Mouse (Mus musculus) stomach, embryonic 16.5 days (tissue): Measurements from ENCODE around the gene Tenm3. TPM values are rescaled to one million over a fixed set of nuclear protein-coding genes. Genes with fewer than 3 reads are reported as not detected.

Experiments
- ATAC-seq: fragments of 200-750 bp; cut with Nextera tagmentation; 2 replicates; pipeline ENCODE4 v1.8.0; 2017; ENCODE audit warnings: moderate number of reproducible peaks, moderate TSS enrichment; ENCODE audit not compliant: insufficient read depth, low FRiP score
- H3K27ac ChIP-seq: fragments of 300-500 bp; sonication (generic); 2 replicates; pipeline ENCODE4 v1.5.1; 2014; ENCODE audit warnings: low read length
- H3K27me3 ChIP-seq: fragments of 300-500 bp; sonication (generic); 2 replicates; pipeline ENCODE4 v1.6.1; 2014; ENCODE audit warnings: low read length, control low read depth, mixed read lengths; ENCODE audit not compliant: control insufficient read depth, insufficient read depth
- H3K36me3 ChIP-seq: fragments of 300-500 bp; sonication (generic); 2 replicates; pipeline ENCODE4 v1.6.1; 2014; ENCODE audit warnings: low read length; ENCODE audit not compliant: control insufficient read depth, insufficient read depth
- H3K4me1 ChIP-seq: fragments of 300-500 bp; sonication (generic); 2 replicates; pipeline ENCODE4 v1.6.1; 2014; ENCODE audit warnings: low read length, control low read depth, mixed read lengths; ENCODE audit not compliant: control insufficient read depth, insufficient read depth
- H3K4me2 ChIP-seq: fragments of 300-500 bp; sonication (generic); 2 replicates; pipeline ENCODE4 v1.6.1; 2014; ENCODE audit warnings: low read depth, low read length, mixed read lengths
- H3K4me3 ChIP-seq: fragments of 300-500 bp; sonication (generic); replicated peaks from 2 replicates; pipeline ENCODE4 v1.5.1; 2014; ENCODE audit warnings: mild to moderate bottlenecking, low read length
- H3K9ac ChIP-seq: fragments of 300-500 bp; sonication (generic); 2 replicates; pipeline ENCODE4 v1.6.1; 2014; ENCODE audit warnings: low read length
- H3K9me3 ChIP-seq: fragments of 300-500 bp; sonication (generic); replicated peaks from 2 replicates; pipeline ENCODE4 v1.6.1; 2016; ENCODE audit warnings: low read length, control low read depth; ENCODE audit not compliant: control insufficient read depth
- WGBS: fragments of 180-500 bp; shearing (Covaris S2); extraction: QIAGEN DNeasy Blood & Tissue Kit; methylation state at CpG from one replicate; pipeline ENCODE4 v1.1.7; 2014; 5-methylcytosine and 5-hydroxymethylcytosine counted together
- polyA plus RNA-seq: library from polyadenylated mRNA; unstranded; fragments of >200 nt; fragmentation: Nextera tagmentation; extraction: Ambion mirVana; gene quantifications from 2 replicates; pipeline ENCODE4 v1.2.1, GENCODE M21; 2015

The Tenm3 gene
- polyA plus RNA-seq, 1 experiment from 2014 or later, result 12.5 TPM

DNA sequence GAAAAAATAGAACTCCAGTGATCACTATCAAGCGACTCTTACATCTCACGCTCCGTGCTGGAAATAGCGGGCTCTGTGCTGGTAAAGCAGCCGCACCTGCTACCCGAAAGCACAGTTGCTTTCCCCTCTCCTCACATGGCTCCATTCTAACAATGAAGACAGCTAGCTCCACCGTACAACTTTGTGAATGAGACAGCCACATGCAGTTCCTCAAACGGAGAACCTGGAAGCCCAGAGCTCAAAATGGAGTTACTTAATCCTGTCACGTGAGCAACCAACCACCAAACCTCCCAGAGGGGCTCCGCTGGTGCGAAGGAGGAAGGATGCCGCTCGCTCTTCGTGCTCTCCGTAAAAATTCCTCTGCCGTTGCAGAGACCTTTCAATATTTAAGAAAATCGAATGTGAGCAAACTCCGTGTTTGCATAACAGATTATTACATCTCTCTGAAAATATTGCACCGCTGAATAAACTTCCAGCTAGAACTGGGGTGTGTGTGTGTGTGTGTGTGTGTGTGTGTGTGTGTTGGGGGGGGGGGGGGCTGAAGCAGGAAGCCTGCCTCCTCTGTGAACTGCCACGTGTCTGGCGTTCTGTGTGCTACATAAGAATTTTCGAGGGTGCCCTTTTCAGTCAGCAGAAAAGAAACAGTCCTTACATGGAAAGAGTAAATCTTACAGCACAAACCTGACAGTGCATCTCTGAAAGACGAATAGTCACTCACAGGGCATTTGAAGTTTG, 103.4 kb downstream of the Tenm3 start:
- Histone ChIP-seq H3K9me3 (no peaks in the 10 kb centered on the region), H3K27ac (no peak overlapping the region), H3K27me3 (no peaks in the 10 kb centered on the region), H3K4me1 (no peaks in the 10 kb centered on the region; the same call in 1 of the 2 replicates), H3K9ac (no peak overlapping the region), H3K36me3 (no peaks in the 10 kb centered on the region), H3K4me3 (peak overlapping the region; percentile 24), H3K4me2 (peak overlapping the region; percentile 51)
- whole genome bisulfite sequencing, result 50% methylated on average over 23 of the region's 23 CpGs
- no peak for ATAC-seq

DNA sequence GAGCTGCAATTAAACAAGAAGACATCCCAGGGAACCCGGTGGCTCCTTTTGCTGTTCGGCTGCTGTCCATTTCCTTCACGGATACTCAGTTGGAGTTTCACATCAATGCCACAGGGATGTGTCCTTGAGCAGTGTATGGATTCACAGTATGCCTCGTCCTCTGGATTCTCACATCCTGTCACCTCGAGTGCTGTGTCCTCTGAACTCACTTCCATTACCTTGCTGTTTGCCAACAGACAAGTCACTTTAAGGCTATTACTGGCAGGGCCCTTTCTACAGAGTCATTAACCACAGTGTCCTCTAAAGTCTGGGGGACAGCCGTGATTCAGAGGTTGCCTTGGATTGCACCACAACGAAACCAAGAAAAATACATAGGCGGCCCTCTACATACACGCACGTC, 110.0 kb downstream of the Tenm3 start:
- H3K4me1 ChIP-seq, result no peaks in the 10 kb centered on the region
- H3K9ac ChIP-seq, result no peak overlapping the region
- no peak overlapping the region for H3K27ac ChIP-seq
- WGBS, result 76% methylated on average over 10 of the region's 10 CpGs
- H3K27me3 ChIP-seq, result no peaks in the 10 kb centered on the region
- H3K4me3 ChIP-seq, result no peak overlapping the region
- no peaks in the 10 kb centered on the region for H3K9me3 ChIP-seq
- ATAC-seq, result no peak
- no peaks in the 10 kb centered on the region for H3K36me3 ChIP-seq
- no peak overlapping the region for H3K4me2 ChIP-seq

- ATAC-seq, result no peak
- H3K36me3 ChIP-seq, result no peaks in the 10 kb centered on the region
- no peak overlapping the region for H3K27ac ChIP-seq
- no peak overlapping the region for H3K4me3 ChIP-seq
- H3K4me1 ChIP-seq, result no peaks in the 10 kb centered on the region
- no peaks in the 10 kb centered on the region for H3K27me3 ChIP-seq
- 62% methylated on average over 4 of the region's 4 CpGs for WGBS
- H3K9me3 ChIP-seq, result no peaks in the 10 kb centered on the region
- no peak overlapping the region for H3K9ac ChIP-seq
- no peak overlapping the region for H3K4me2 ChIP-seq
These were observed 110.7 kb downstream of the Tenm3 start for GRCm38 (mm10) chr8:48733057-48733456.

- no peak for ATAC-seq
- WGBS, result 64% methylated on average over 6 of the region's 6 CpGs
- no peaks in the 10 kb centered on the region for H3K27me3 ChIP-seq
- H3K36me3 ChIP-seq, result no peaks in the 10 kb centered on the region
- no peak overlapping the region for H3K4me3 ChIP-seq
- no peaks in the 10 kb centered on the region for H3K4me1 ChIP-seq
- no peaks in the 10 kb centered on the region for H3K9me3 ChIP-seq
- H3K27ac ChIP-seq, result no peak overlapping the region
- no peak overlapping the region for H3K9ac ChIP-seq
- H3K4me2 ChIP-seq, result no peak overlapping the region
These were observed 113.0 kb downstream of the Tenm3 start for GRCm38 (mm10) chr8:48730701-48731100.

- Histone ChIP-seq H3K4me3 (no peak overlapping the region), H3K27me3 (no peaks in the 10 kb centered on the region), H3K9ac (no peak overlapping the region), H3K27ac (no peak overlapping the region), H3K36me3 (no peaks in the 10 kb centered on the region), H3K4me2 (no peak overlapping the region), H3K4me1 (no peaks in the 10 kb centered on the region), H3K9me3 (no peaks in the 10 kb centered on the region)
- WGBS, result 88% methylated on average over 21 of the region's 21 CpGs
- no peak for ATAC-seq
These were observed 114.7 kb downstream of the Tenm3 start for GRCm38 (mm10) chr8:48728833-48729690.

GRCm38 (mm10) chr8:48728006-48728405, 115.7 kb downstream of the Tenm3 start:
- Histone ChIP-seq H3K4me1 (no peaks in the 10 kb centered on the region), H3K4me3 (no peak overlapping the region), H3K4me2 (no peak overlapping the region), H3K27me3 (no peaks in the 10 kb centered on the region), H3K9me3 (no peaks in the 10 kb centered on the region), H3K27ac (no peak overlapping the region), H3K9ac (no peak overlapping the region), H3K36me3 (no peaks in the 10 kb centered on the region)
- 95% methylated on average over 6 of the region's 6 CpGs for WGBS
- ATAC-seq, result no peak

DNA sequence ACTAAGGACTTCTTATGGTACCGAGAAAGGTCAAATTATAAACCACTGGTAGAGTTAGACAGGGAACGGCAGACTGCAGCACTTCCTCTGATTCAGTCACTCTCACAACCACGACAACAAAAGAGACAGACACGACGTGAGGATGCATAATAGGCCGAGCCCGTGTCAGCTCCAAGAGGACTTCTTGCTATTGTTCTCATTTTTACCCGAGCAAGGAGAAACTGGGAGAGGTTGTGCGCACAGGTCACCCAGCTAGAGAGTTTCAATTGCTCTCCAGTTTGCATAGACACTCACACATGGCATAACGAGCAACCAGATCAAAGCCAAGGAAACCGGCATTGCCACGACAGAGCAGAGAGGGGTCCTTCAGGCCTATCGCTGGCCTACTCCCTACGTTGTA, 121.0 kb downstream of the Tenm3 start:
- WGBS, result 72% methylated on average over 14 of the region's 14 CpGs
- ATAC-seq, result no peak
- Histone ChIP-seq H3K27ac (no peak overlapping the region), H3K36me3 (no peaks in the 10 kb centered on the region), H3K9me3 (no peaks in the 10 kb centered on the region), H3K4me2 (no peak overlapping the region), H3K4me1 (no peaks in the 10 kb centered on the region), H3K27me3 (no peaks in the 10 kb centered on the region), H3K9ac (no peak overlapping the region), H3K4me3 (no peak overlapping the region)

DNA sequence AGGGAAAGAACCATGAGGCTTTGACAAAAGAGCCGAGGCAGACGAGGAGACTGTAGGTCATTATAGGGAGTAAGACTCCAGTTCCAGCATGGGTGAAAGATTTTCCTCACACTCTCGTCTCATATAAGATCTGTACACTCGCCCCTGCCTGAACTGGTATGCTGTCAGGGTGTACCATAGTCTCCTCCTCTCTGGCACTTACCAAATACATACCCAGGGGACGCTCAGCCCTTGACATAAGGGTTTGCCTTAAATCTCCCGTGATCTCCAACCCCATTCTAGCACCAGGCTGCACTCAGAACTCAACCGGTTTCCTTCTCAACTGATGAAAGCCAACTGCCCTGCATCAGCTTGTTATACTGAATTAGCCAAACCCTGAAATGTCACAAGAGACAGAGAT, 121.4 kb downstream of the Tenm3 start:
- Histone ChIP-seq H3K27ac (no peak overlapping the region), H3K9me3 (no peaks in the 10 kb centered on the region), H3K4me1 (no peaks in the 10 kb centered on the region), H3K4me2 (no peak overlapping the region), H3K36me3 (no peaks in the 10 kb centered on the region), H3K27me3 (no peaks in the 10 kb centered on the region), H3K9ac (no peak overlapping the region), H3K4me3 (no peak overlapping the region)
- WGBS, result 85% methylated on average over 7 of the region's 7 CpGs
- no peak for ATAC-seq

DNA sequence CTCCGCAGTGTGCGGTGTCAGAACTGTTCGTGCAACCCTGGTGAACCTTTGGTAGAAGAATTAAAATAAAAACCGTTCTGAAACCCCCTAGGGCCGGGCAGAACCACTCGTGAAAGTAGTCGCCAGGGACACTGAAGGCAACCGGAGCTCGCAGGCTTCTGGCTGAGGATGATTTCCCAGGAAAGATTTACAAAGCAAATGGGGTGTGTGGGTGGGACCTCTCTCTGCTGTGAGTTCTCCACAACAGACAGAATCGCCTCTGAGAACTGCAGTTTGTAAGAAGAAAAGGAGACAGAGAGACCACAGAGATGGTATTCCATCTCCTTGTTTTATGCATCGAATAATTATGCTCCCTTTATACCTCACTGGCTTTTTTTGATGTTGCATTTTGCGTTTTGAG, 122.4 kb downstream of the Tenm3 start:
- Histone ChIP-seq H3K4me2 (no peak overlapping the region), H3K27ac (no peak overlapping the region), H3K4me3 (no peak overlapping the region), H3K27me3 (no peaks in the 10 kb centered on the region), H3K9ac (no peak overlapping the region), H3K4me1 (no peaks in the 10 kb centered on the region), H3K36me3 (no peaks in the 10 kb centered on the region), H3K9me3 (no peaks in the 10 kb centered on the region)
- WGBS, result 92% methylated on average over 12 of the region's 12 CpGs
- no peak for ATAC-seq
